Mouse (Mus musculus): ENCODE results near the gene Ripply2. TPM values are rescaled to one million over a fixed set of nuclear protein-coding genes. Genes with fewer than 3 reads are reported as not detected.

The Ripply2 gene
- polyA plus RNA-seq, 1 experiment: not detected

- TF ChIP-seq CTCF (IDR thresholded peaks at IDR 0.05; ENCODE audit: extremely low read depth, insufficient read depth, insufficient read length, insufficient replicate concordance): no peak
- TF ChIP-seq POLR2A (IDR thresholded peaks at IDR 0.05; ENCODE audit: low read depth, low read length): no peak
- DNase-seq (ENCODE audit: low read depth in 1 of 2, low spot score in 2 of 2): no peak
- H3K27ac ChIP-seq (ENCODE audit: insufficient read depth, low read length): no peak overlapping the region
- H3K36me3 ChIP-seq (ENCODE audit: control insufficient read depth, insufficient read depth, low read length): no peaks in the 10 kb centered on the region
- WGBS: 69% methylated on average over 2 of the region's 2 CpGs
- no peaks in the 10 kb centered on the region for H3K27me3 ChIP-seq (ENCODE audit: control insufficient read depth, insufficient read depth, low read length)
- H3K4me3 ChIP-seq (ENCODE audit: extremely low read depth, insufficient read depth, insufficient read length): no peak overlapping the region
- no peaks in the 10 kb centered on the region for H3K4me1 ChIP-seq (ENCODE audit: control insufficient read depth, insufficient read depth, insufficient read length)
Measured at GRCm38 (mm10) chr9:86999956-87000582, 15.3 kb upstream of the Ripply2 start.

GRCm38 (mm10) chr9:87004701-87005434 lies 10.5 kb upstream of the Ripply2 start:
- no peak for DNase-seq (ENCODE audit: low read depth in 1 of 2, low spot score in 2 of 2)
- Histone ChIP-seq H3K4me3 (ENCODE audit: extremely low read depth, insufficient read depth, insufficient read length) (no peak overlapping the region), H3K36me3 (ENCODE audit: control insufficient read depth, insufficient read depth, low read length) (no peaks in the 10 kb centered on the region), H3K27me3 (ENCODE audit: control insufficient read depth, insufficient read depth, low read length) (no peaks in the 10 kb centered on the region), H3K4me1 (ENCODE audit: control insufficient read depth, insufficient read depth, insufficient read length) (no peaks in the 10 kb centered on the region), H3K27ac (ENCODE audit: insufficient read depth, low read length) (no peak overlapping the region)
- WGBS: 78% methylated on average over 6 of the region's 6 CpGs
- TF ChIP-seq CTCF (IDR thresholded peaks at IDR 0.05; ENCODE audit: extremely low read depth, insufficient read depth, insufficient read length, insufficient replicate concordance) (no peak), POLR2A (IDR thresholded peaks at IDR 0.05; ENCODE audit: low read depth, low read length) (no peak)

GRCm38 (mm10) chr9:87005435-87005779 lies 9.9 kb upstream of the Ripply2 start:
- 50% methylated on average over 5 of the region's 5 CpGs for WGBS
- TF ChIP-seq POLR2A (IDR thresholded peaks at IDR 0.05; ENCODE audit: low read depth, low read length): no peak
- no peaks in the 10 kb centered on the region for H3K36me3 ChIP-seq (ENCODE audit: control insufficient read depth, insufficient read depth, low read length)

GRCm38 (mm10) chr9:87008507-87008906 lies 6.8 kb upstream of the Ripply2 start:
- H3K36me3 ChIP-seq (ENCODE audit: control insufficient read depth, insufficient read depth, low read length): no peaks in the 10 kb centered on the region
- no peaks in the 10 kb centered on the region for H3K4me1 ChIP-seq (ENCODE audit: control insufficient read depth, insufficient read depth, insufficient read length)
- no peak overlapping the region for H3K27ac ChIP-seq (ENCODE audit: insufficient read depth, low read length)
- H3K27me3 ChIP-seq (ENCODE audit: control insufficient read depth, insufficient read depth, low read length): no peaks in the 10 kb centered on the region
- 51% methylated on average over 6 of the region's 6 CpGs for WGBS
- no peak overlapping the region for H3K4me3 ChIP-seq (ENCODE audit: extremely low read depth, insufficient read depth, insufficient read length)
- no peak for TF ChIP-seq POLR2A (IDR thresholded peaks at IDR 0.05; ENCODE audit: low read depth, low read length)
- TF ChIP-seq CTCF (IDR thresholded peaks at IDR 0.05; ENCODE audit: extremely low read depth, insufficient read depth, insufficient read length, insufficient replicate concordance): no peak
- no peak for DNase-seq (ENCODE audit: low read depth in 1 of 2, low spot score in 2 of 2)

More at GRCm38 (mm10) chr9:87005435-87005779, 9.9 kb upstream of the Ripply2 start:
- no peak overlapping the region for H3K27ac ChIP-seq (ENCODE audit: insufficient read depth, low read length)
- no peaks in the 10 kb centered on the region for H3K27me3 ChIP-seq (ENCODE audit: control insufficient read depth, insufficient read depth, low read length)
- no peak overlapping the region for H3K4me3 ChIP-seq (ENCODE audit: extremely low read depth, insufficient read depth, insufficient read length)
- DNase-seq (ENCODE audit: low read depth in 1 of 2, low spot score in 2 of 2): no peak
- no peaks in the 10 kb centered on the region for H3K4me1 ChIP-seq (ENCODE audit: control insufficient read depth, insufficient read depth, insufficient read length)

GRCm38 (mm10) chr9:87008919-87009318 lies 6.4 kb upstream of the Ripply2 start:
- Histone ChIP-seq H3K4me3 (ENCODE audit: extremely low read depth, insufficient read depth, insufficient read length) (no peak overlapping the region), H3K36me3 (ENCODE audit: control insufficient read depth, insufficient read depth, low read length) (no peaks in the 10 kb centered on the region), H3K27me3 (ENCODE audit: control insufficient read depth, insufficient read depth, low read length) (no peaks in the 10 kb centered on the region), H3K27ac (ENCODE audit: insufficient read depth, low read length) (no peak overlapping the region), H3K4me1 (ENCODE audit: control insufficient read depth, insufficient read depth, insufficient read length) (no peaks in the 10 kb centered on the region)
- TF ChIP-seq CTCF (IDR thresholded peaks at IDR 0.05; ENCODE audit: extremely low read depth, insufficient read depth, insufficient read length, insufficient replicate concordance): no peak
- TF ChIP-seq POLR2A (IDR thresholded peaks at IDR 0.05; ENCODE audit: low read depth, low read length): no peak
- 88% methylated on average over 1 of the region's 1 CpGs for WGBS
- no peak for DNase-seq (ENCODE audit: low read depth in 1 of 2, low spot score in 2 of 2)

- H3K4me3 ChIP-seq (ENCODE audit: extremely low read depth, insufficient read depth, insufficient read length): no peak overlapping the region
- no peaks in the 10 kb centered on the region for H3K36me3 ChIP-seq (ENCODE audit: control insufficient read depth, insufficient read depth, low read length)
- no peak for TF ChIP-seq CTCF (IDR thresholded peaks at IDR 0.05; ENCODE audit: extremely low read depth, insufficient read depth, insufficient read length, insufficient replicate concordance)
- TF ChIP-seq POLR2A (IDR thresholded peaks at IDR 0.05; ENCODE audit: low read depth, low read length): no peak
- peaks cover 8% of the 10 kb centered on the region; the same call in 1 of the 2 replicates for H3K27me3 ChIP-seq (ENCODE audit: control insufficient read depth, insufficient read depth, low read length)
- no peak for DNase-seq (ENCODE audit: low read depth in 1 of 2, low spot score in 2 of 2)
- H3K27ac ChIP-seq (ENCODE audit: insufficient read depth, low read length): no peak overlapping the region
- H3K4me1 ChIP-seq (ENCODE audit: control insufficient read depth, insufficient read depth, insufficient read length): no peaks in the 10 kb centered on the region
- 5% methylated on average over 10 of the region's 10 CpGs for WGBS
Measured at GRCm38 (mm10) chr9:87015938-87016294, 579 bp downstream of the Ripply2 start.
